Mouse (Mus musculus): ENCODE results near the gene Smyd1. TPM values are rescaled to one million over a fixed set of nuclear protein-coding genes. Genes with fewer than 3 reads are reported as not detected.

Gene Smyd1
- polyA plus RNA-seq, 1 experiment: not detected

GRCm38 (mm10) chr6:71193151-71193740, 128.8 kb downstream of the Smyd1 start:
- H3K4me1 ChIP-seq (ENCODE audit: control insufficient read depth, insufficient read depth, low read length): no peaks in the 10 kb centered on the region
- TF ChIP-seq POLR2A (IDR thresholded peaks at IDR 0.05; ENCODE audit: insufficient read depth, low read depth, low read length): no peak
- no peak for TF ChIP-seq CTCF (IDR thresholded peaks at IDR 0.05; ENCODE audit: insufficient read depth, low read depth, low read length)

GRCm38 (mm10) chr6:71190501-71190900, 131.5 kb downstream of the Smyd1 start:
- Histone ChIP-seq H3K27ac (ENCODE audit: insufficient read depth, low read depth, low read length) (no peak overlapping the region), H3K4me3 (ENCODE audit: insufficient read depth, low read depth, low read length) (no peak overlapping the region), H3K4me1 (ENCODE audit: control insufficient read depth, insufficient read depth, low read length) (no peaks in the 10 kb centered on the region)
- 99% methylated on average over 2 of the region's 2 CpGs for WGBS
- no peak for TF ChIP-seq CTCF (IDR thresholded peaks at IDR 0.05; ENCODE audit: insufficient read depth, low read depth, low read length)
- TF ChIP-seq POLR2A (IDR thresholded peaks at IDR 0.05; ENCODE audit: insufficient read depth, low read depth, low read length): no peak

More at GRCm38 (mm10) chr6:71193151-71193740, 128.8 kb downstream of the Smyd1 start:
- Histone ChIP-seq H3K27ac (ENCODE audit: insufficient read depth, low read depth, low read length) (no peak overlapping the region), H3K4me3 (ENCODE audit: insufficient read depth, low read depth, low read length) (no peak overlapping the region)
- 76% methylated on average over 6 of the region's 6 CpGs for WGBS

GRCm38 (mm10) chr6:71189578-71189977, 132.5 kb downstream of the Smyd1 start:
- H3K4me3 ChIP-seq (ENCODE audit: insufficient read depth, low read depth, low read length): no peak overlapping the region
- H3K4me1 ChIP-seq (ENCODE audit: control insufficient read depth, insufficient read depth, low read length): no peaks in the 10 kb centered on the region
- H3K27ac ChIP-seq (ENCODE audit: insufficient read depth, low read depth, low read length): no peak overlapping the region
- no peak for TF ChIP-seq CTCF (IDR thresholded peaks at IDR 0.05; ENCODE audit: insufficient read depth, low read depth, low read length)
- WGBS: 65% methylated on average over 1 of the region's 1 CpGs

DNA sequence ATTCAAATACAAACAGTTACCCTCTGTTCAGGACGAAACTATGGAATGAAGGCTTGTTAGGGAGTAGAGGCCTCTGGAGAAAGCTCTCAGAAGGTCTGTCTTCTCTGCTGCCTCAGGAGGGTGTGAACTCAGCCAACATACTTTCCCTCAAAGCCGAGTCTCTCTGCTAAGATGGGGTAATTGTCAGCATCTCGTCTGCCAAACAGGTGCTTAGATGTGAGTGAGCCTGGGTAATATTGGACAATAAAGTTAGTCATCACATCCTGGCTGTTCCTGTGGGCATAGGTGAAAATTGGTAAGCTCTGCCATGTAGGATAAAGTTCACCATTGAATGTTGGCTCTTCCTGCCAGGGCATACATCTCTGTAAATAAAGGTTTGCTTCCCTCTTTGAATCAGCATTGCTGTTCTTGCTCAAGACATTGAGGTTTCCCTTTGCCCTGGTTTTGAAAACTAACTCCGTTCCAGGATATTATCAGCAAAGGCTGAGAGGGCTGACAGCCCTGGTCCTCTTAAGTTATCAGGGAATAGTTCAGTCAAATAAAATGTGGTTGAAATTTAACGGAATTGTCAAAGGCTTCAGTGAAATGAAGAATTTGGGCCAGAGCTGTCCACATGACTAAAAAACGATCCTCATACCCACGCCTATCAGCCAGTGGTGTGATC, 137.0 kb downstream of the Smyd1 start:
- TF ChIP-seq CTCF (IDR thresholded peaks at IDR 0.05; ENCODE audit: insufficient read depth, low read depth, low read length) (no peak), POLR2A (IDR thresholded peaks at IDR 0.05; ENCODE audit: insufficient read depth, low read depth, low read length) (no peak)
- Histone ChIP-seq H3K4me1 (ENCODE audit: control insufficient read depth, insufficient read depth, low read length) (no peaks in the 10 kb centered on the region), H3K4me3 (ENCODE audit: insufficient read depth, low read depth, low read length) (no peak overlapping the region), H3K27ac (ENCODE audit: insufficient read depth, low read depth, low read length) (no peak overlapping the region)
- WGBS: 87% methylated on average over 7 of the region's 7 CpGs

DNA sequence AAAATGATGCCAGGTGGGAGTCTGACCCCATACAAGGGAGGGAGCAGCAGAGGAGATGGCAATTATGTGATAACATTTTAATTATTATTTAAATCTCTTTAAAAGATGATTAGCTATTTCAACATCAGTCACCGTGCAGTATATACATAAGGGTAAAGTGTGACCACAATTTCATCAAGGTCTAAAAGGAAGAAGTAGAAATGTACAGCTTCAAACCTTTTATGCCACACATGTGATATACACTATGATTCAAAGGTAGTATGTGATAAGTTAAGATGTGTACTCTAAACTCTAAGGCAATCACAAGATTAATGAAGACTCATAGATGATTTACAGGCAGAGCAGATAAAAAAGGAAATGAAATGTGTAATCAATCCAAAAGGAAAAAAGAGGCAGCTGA, 141.4 kb downstream of the Smyd1 start:
- TF ChIP-seq CTCF (IDR thresholded peaks at IDR 0.05; ENCODE audit: insufficient read depth, low read depth, low read length): no peak
- no peak for TF ChIP-seq POLR2A (IDR thresholded peaks at IDR 0.05; ENCODE audit: insufficient read depth, low read depth, low read length)
- Histone ChIP-seq H3K27ac (ENCODE audit: insufficient read depth, low read depth, low read length) (no peak overlapping the region), H3K4me3 (ENCODE audit: insufficient read depth, low read depth, low read length) (no peak overlapping the region), H3K4me1 (ENCODE audit: control insufficient read depth, insufficient read depth, low read length) (no peaks in the 10 kb centered on the region)
- 91% methylated on average over 1 of the region's 1 CpGs for WGBS

DNA sequence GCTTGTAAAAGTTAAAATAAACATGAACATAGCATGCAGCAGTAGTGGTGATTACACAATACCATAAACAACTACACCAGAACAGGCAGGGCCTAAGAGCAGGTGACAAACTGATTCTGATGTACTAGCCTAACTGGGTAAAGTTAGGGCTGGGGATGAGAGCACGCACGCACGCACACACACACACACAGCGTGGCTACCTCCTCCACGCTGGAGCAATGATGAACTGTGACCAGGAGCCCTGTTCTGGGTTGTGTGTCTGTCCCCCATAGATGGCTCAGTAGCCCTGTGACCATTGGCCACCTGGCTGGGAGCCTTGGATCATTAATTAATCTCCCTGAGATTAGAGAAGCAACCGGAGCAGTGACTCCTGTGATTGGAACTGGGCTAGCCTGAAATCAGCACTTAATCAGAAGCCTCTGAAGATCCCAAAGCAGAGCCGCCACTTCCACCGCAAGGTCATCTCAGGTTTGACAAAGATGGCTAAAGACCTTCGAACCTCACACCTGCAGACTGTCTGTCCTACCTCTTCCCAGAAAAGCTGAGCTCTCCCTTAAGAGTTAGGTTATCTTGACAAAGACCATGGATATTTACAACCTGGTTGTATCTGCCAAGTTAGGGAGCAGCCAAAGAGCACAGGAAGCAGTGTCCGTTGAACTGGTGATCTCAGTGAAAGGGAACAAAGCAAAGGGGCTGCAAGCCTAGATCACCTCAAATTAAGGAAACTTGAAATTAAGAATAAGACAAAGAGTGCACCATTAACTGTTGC, 149.0 kb downstream of the Smyd1 start:
- no peak for TF ChIP-seq CTCF (IDR thresholded peaks at IDR 0.05; ENCODE audit: insufficient read depth, low read depth, low read length)
- no peak for TF ChIP-seq POLR2A (IDR thresholded peaks at IDR 0.05; ENCODE audit: insufficient read depth, low read depth, low read length)
- WGBS: 90% methylated on average over 10 of the region's 10 CpGs

GRCm38 (mm10) chr6:71166551-71167169, 155.4 kb downstream of the Smyd1 start:
- Histone ChIP-seq H3K4me1 (ENCODE audit: control insufficient read depth, insufficient read depth, low read length) (no peaks in the 10 kb centered on the region), H3K4me3 (ENCODE audit: insufficient read depth, low read depth, low read length) (no peak overlapping the region), H3K27ac (ENCODE audit: insufficient read depth, low read depth, low read length) (no peak overlapping the region)
- TF ChIP-seq POLR2A (IDR thresholded peaks at IDR 0.05; ENCODE audit: insufficient read depth, low read depth, low read length): no peak
- no peak for TF ChIP-seq CTCF (IDR thresholded peaks at IDR 0.05; ENCODE audit: insufficient read depth, low read depth, low read length)
- WGBS: 40% methylated on average over 6 of the region's 6 CpGs

More for the DNA sequence above, 149.0 kb downstream of the Smyd1 start:
- Histone ChIP-seq H3K4me3 (ENCODE audit: insufficient read depth, low read depth, low read length) (no peak overlapping the region), H3K27ac (ENCODE audit: insufficient read depth, low read depth, low read length) (no peak overlapping the region), H3K4me1 (ENCODE audit: control insufficient read depth, insufficient read depth, low read length) (no peaks in the 10 kb centered on the region)

GRCm38 (mm10) chr6:71164394-71164793, 157.6 kb downstream of the Smyd1 start:
- Histone ChIP-seq H3K4me1 (ENCODE audit: control insufficient read depth, insufficient read depth, low read length) (no peaks in the 10 kb centered on the region), H3K27ac (ENCODE audit: insufficient read depth, low read depth, low read length) (no peak overlapping the region), H3K4me3 (ENCODE audit: insufficient read depth, low read depth, low read length) (no peak overlapping the region)
- TF ChIP-seq CTCF (IDR thresholded peaks at IDR 0.05; ENCODE audit: insufficient read depth, low read depth, low read length) (no peak), POLR2A (IDR thresholded peaks at IDR 0.05; ENCODE audit: insufficient read depth, low read depth, low read length) (no peak)
- 57% methylated on average over 6 of the region's 6 CpGs for WGBS

Other genes with a start within 250 kb of the Smyd1 start
- not detected in 2 replicates for gene Thnsl2, start 177.8 kb downstream of the Smyd1 start, polyA plus RNA-seq (2012; ENCODE audit: insufficient read depth, insufficient read length, low replicate concordance, missing spikeins)
- gene Fabp1, start 122.4 kb downstream of the Smyd1 start, polyA plus RNA-seq (2012; ENCODE audit: insufficient read depth, insufficient read length, low replicate concordance, missing spikeins): not detected in 2 replicates
- gene Krcc1, start 50.6 kb downstream of the Smyd1 start, polyA plus RNA-seq (2012; ENCODE audit: insufficient read depth, insufficient read length, low replicate concordance, missing spikeins): not detected in 2 replicates
- 314 TPM in 1 of 2 replicates, not detected in the other for gene Cd8b1, start 555 bp upstream of the Smyd1 start, polyA plus RNA-seq (2012; ENCODE audit: insufficient read depth, insufficient read length, low replicate concordance, missing spikeins)
- gene Cd8a, start 51.2 kb upstream of the Smyd1 start, polyA plus RNA-seq (2012; ENCODE audit: insufficient read depth, insufficient read length, low replicate concordance, missing spikeins): 245 and 342 TPM in 2 replicates
- 296 and 688 TPM in 2 replicates for gene Rmnd5a, start 118.4 kb upstream of the Smyd1 start, polyA plus RNA-seq (2012; ENCODE audit: insufficient read depth, insufficient read length, low replicate concordance, missing spikeins)
- gene Rnf103, start 171.7 kb upstream of the Smyd1 start, polyA plus RNA-seq (2012; ENCODE audit: insufficient read depth, insufficient read length, low replicate concordance, missing spikeins): not detected in 2 replicates
- not detected in 2 replicates for gene Chmp3, start 221.6 kb upstream of the Smyd1 start, polyA plus RNA-seq (2012; ENCODE audit: insufficient read depth, insufficient read length, low replicate concordance, missing spikeins)